Mouse (Mus musculus) heart, embryonic 13.5 days (tissue): ENCODE results near the gene Dkkl1. TPM values are rescaled to one million over a fixed set of nuclear protein-coding genes. Genes with fewer than 3 reads are reported as not detected.
"Not testable (repeated sequence)": the region's sequence is repeated elsewhere in the genome, so short reads cannot be mapped to it uniquely, and the experiment has no call there.

Source experiments
- ATAC-seq: fragments of 200-750 bp; cut with Nextera tagmentation; 2 replicates; pipeline ENCODE4 v1.8.0; 2017; ENCODE audit warnings: moderate TSS enrichment; ENCODE audit not compliant: insufficient number of reproducible peaks, low FRiP score, low TSS enrichment; ENCODE audit errors: extremely low read depth
- H3K27ac ChIP-seq: fragments of 300-500 bp; sonication (generic); replicated peaks from 2 replicates; pipeline ENCODE4 v1.5.1; 2015; ENCODE audit warnings: moderate library complexity, mild to moderate bottlenecking, inconsistent platforms
- H3K27me3 ChIP-seq: fragments of 300-500 bp; sonication (generic); replicated peaks from 2 replicates; pipeline ENCODE4 v1.6.1; 2015; ENCODE audit warnings: mild to moderate bottlenecking, inconsistent platforms
- H3K36me3 ChIP-seq: fragments of 300-500 bp; sonication (generic); 2 replicates; pipeline ENCODE4 v1.6.1; 2015; ENCODE audit warnings: mild to moderate bottlenecking, inconsistent platforms
- H3K4me1 ChIP-seq: fragments of 300-500 bp; sonication (generic); 2 replicates; pipeline ENCODE4 v1.6.1; 2015; ENCODE audit warnings: inconsistent platforms
- H3K4me2 ChIP-seq: fragments of 300-500 bp; sonication (generic); 2 replicates; pipeline ENCODE4 v1.6.1; 2015; ENCODE audit warnings: inconsistent platforms, mild to moderate bottlenecking, moderate library complexity
- H3K4me3 ChIP-seq: fragments of 300-500 bp; sonication (generic); 2 replicates; pipeline ENCODE4 v1.5.1; 2015; ENCODE audit warnings: moderate library complexity, mild to moderate bottlenecking, inconsistent platforms
- H3K9ac ChIP-seq: fragments of 300-500 bp; sonication (generic); 2 replicates; pipeline ENCODE4 v1.6.1; 2015; ENCODE audit warnings: inconsistent platforms, mild to moderate bottlenecking, moderate library complexity
- H3K9me3 ChIP-seq: fragments of 300-500 bp; sonication (generic); 2 replicates; pipeline ENCODE4 v1.6.1; 2016; ENCODE audit warnings: inconsistent platforms
- WGBS: fragments of 180-500 bp; shearing (Covaris S2); methylation state at CpG from one replicate; pipeline ENCODE4 v1.1.7; 2015; ENCODE audit warnings: mixed read lengths; 5-methylcytosine and 5-hydroxymethylcytosine counted together
- polyA plus RNA-seq: library from polyadenylated mRNA; unstranded; fragments of >200 nt; fragmentation: Nextera tagmentation; extraction: Ambion mirVana; gene quantifications from 2 replicates; pipeline ENCODE4 v1.2.1, GENCODE M21; 2015

Dkkl1 gene
- polyA plus RNA-seq, 1 experiment from 2014 or later: 1.7 TPM

DNA sequence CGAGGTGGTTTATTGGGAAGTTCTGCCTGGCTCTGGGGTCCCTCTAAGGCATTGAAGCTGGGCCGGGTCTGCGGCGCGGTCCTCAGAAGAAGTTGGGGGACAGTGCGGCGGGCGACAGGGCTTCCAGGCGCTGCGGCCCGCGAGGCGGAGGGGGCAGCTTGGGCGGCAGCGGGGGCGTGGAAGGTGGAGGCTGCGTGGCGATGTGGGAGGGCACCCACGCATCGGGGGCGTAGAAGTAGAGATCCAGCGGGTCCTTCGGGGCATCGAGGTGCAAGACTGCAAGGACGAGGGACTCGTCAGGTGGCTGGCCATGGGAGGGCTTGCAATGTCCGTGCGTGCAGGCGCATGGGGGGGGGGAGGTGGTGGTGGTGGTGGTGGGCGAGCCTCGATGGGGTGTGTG is 35.6 kb downstream of the Dkkl1 start:
- H3K36me3 ChIP-seq: no peaks in the 10 kb centered on the region
- 4% methylated on average over 31 of the region's 31 CpGs for WGBS
- peaks cover 21% of the 10 kb centered on the region for H3K4me1 ChIP-seq
- peaks cover 97% of the 10 kb centered on the region for H3K27me3 ChIP-seq
- H3K4me3 ChIP-seq: peak overlapping the region; percentile 34
- no peak overlapping the region for H3K27ac ChIP-seq
- ATAC-seq: no peak
- H3K9ac ChIP-seq: peak overlapping the region; percentile 40; the same call in 1 of the 2 replicates
- H3K4me2 ChIP-seq: peak overlapping the region; percentile 56
- H3K9me3 ChIP-seq: peaks cover 11% of the 10 kb centered on the region; the same call in 1 of the 2 replicates

DNA sequence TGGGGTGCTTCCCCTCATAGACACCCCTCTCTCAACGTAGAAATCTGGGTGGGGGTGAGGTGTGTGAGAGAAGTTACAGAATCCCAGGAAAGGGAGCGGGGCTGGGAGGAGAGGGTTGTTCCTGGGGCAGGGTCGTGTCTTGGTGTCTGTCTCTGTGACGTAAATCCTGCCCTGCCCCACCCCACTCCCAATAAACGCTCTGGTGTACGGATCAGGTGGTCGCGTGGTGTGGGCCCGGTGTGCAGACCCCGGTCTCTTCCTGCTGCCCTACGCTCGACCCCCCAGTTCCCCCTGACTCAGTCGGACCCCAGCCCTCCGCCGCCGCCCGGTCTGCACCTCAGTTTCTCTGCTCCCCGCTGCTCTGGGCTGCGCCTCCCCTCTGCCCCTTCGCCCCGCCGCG is 36.0 kb downstream of the Dkkl1 start:
- Histone ChIP-seq H3K4me3 (peak overlapping the region; percentile 34), H3K4me2 (peak overlapping the region; percentile 56), H3K36me3 (no peaks in the 10 kb centered on the region), H3K27ac (no peak overlapping the region), H3K4me1 (peaks cover 16% of the 10 kb centered on the region), H3K9ac (peak overlapping the region; percentile 40; the same call in 1 of the 2 replicates), H3K9me3 (peaks cover 15% of the 10 kb centered on the region), H3K27me3 (peaks cover 97% of the 10 kb centered on the region)
- WGBS: 2% methylated on average over 23 of the region's 23 CpGs
- ATAC-seq: no peak

DNA sequence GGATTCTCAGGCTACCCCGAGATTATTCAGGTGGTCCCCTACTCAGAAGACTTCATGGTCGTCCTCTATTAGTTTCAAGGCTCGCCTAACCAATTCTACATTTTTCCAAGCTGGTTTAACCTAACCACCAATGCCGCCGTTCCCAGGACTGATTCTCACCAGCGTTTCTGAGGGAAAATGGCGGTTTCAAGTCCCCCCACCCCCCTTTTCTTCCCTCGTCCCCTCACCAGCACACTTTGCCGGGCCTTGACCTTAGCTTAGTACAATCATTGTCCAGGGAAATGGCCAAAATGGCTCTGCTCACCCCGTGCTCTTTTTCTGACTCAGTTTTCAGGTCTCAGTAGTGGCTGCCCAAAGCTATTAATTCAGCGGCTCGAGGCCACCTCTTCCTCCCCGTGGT is 36.5 kb downstream of the Dkkl1 start:
- Histone ChIP-seq H3K4me2 (no peak overlapping the region), H3K27ac (no peak overlapping the region), H3K36me3 (no peaks in the 10 kb centered on the region), H3K9me3 (peaks cover 21% of the 10 kb centered on the region), H3K4me1 (peaks cover 11% of the 10 kb centered on the region), H3K27me3 (peaks cover 95% of the 10 kb centered on the region), H3K9ac (no peak overlapping the region), H3K4me3 (no peak overlapping the region)
- WGBS: 5% methylated on average over 13 of the region's 13 CpGs
- ATAC-seq: no peak

DNA sequence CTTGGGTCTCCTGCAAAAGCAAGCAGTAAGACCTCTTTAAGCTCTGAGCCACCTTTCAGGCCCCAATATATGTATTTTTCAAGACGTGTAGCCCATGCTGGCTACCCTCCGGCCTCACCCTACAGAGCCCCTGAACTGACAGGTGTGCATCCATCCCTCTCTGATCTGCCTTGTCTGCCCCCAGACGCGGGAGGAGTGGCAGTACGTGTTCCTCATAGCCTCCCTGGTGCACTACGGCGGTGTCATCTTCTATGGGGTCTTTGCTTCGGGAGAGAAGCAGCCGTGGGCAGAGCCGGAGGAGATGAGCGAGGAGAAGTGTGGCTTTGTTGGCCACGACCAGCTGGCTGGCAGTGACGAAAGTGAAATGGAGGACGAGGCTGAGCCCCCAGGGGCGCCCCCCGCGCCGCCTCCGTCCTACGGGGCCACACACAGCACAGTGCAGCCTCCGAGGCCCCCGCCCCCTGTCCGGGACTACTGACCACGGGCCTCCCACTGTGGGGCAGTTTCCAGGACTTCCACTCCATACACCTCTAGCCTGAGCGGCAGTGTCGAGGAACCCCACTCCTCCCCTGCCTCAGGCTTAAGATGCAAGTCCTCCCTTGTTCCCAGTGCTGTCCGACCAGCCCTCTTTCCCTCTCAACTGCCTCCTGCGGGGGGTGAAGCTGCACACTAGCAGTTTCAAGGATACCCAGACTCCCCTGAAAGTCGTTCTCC is 37.2 kb downstream of the Dkkl1 start:
- Histone ChIP-seq H3K27me3 (peaks cover 95% of the 10 kb centered on the region), H3K4me1 (peaks cover 11% of the 10 kb centered on the region), H3K9me3 (peaks cover 27% of the 10 kb centered on the region), H3K36me3 (peaks cover 6% of the 10 kb centered on the region; the same call in 1 of the 2 replicates), H3K4me2 (peak overlapping the region; percentile 33; the same call in 1 of the 2 replicates), H3K27ac (no peak overlapping the region), H3K9ac (0 out of 2 replicates have a peak overlapping the region, but pooled peaks have one; percentile 13), H3K4me3 (peak overlapping the region; percentile 13; the same call in 1 of the 2 replicates)
- ATAC-seq: no peak
- WGBS: 3% methylated on average over 29 of the region's 29 CpGs

DNA sequence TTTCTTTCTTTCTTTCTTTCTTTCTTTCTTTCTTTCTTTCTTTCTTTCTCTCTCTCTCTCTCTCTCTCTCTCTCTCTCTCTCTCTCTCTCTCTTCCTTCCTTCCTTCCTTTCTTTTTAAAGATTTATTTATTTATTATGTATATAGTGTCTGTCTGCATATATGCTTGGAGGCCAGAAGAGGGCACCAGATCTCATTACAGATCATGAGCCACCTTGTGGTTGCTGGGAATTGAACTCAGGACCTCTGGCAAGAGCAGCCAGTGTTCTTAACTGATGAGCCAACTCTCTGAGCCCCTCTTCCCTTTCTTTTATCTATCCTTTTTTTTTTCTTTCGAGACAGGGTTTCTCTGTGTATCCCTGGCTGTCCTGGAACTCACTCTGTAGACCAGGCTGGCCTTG is 38.2 kb downstream of the Dkkl1 start:
- ATAC-seq, H3K4me3 ChIP-seq: not testable (repeated sequence)
- 46% methylated on average over 1 of the region's 1 CpGs for WGBS

DNA sequence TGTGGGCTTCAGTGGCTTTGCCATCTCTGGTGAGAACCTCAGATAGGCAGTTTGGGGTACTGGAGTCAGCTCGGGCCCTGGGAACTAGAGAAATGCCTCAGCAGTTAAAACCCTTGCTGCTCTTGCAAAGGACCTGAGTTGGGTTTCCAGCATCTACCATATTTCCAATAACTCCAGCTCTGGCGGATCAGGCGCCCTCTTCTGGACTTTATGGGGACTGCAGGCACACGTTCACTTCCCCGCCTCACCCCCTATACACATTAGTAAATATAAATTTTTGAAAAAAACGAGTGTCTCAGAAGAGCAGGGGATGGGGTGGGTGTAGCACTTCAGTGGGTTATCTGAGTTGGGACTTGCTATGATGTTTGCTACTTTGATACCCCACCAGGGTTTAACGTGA is 39.0 kb downstream of the Dkkl1 start:
- Histone ChIP-seq H3K4me1 (peaks cover 11% of the 10 kb centered on the region), H3K9me3 (peaks cover 39% of the 10 kb centered on the region), H3K9ac (no peak overlapping the region), H3K27me3 (peaks cover 95% of the 10 kb centered on the region), H3K4me3 (no peak overlapping the region), H3K4me2 (no peak overlapping the region), H3K36me3 (peaks cover 13% of the 10 kb centered on the region), H3K27ac (no peak overlapping the region)
- ATAC-seq: no peak
- WGBS: 51% methylated on average over 7 of the region's 7 CpGs

More for the DNA sequence above, 38.2 kb downstream of the Dkkl1 start:
- H3K36me3 ChIP-seq: peaks cover 13% of the 10 kb centered on the region
- H3K9ac ChIP-seq, H3K27ac ChIP-seq, H3K4me2 ChIP-seq: not testable (repeated sequence)
- H3K27me3 ChIP-seq: peaks cover 95% of the 10 kb centered on the region
- peaks cover 37% of the 10 kb centered on the region for H3K9me3 ChIP-seq
- H3K4me1 ChIP-seq: peaks cover 11% of the 10 kb centered on the region

DNA sequence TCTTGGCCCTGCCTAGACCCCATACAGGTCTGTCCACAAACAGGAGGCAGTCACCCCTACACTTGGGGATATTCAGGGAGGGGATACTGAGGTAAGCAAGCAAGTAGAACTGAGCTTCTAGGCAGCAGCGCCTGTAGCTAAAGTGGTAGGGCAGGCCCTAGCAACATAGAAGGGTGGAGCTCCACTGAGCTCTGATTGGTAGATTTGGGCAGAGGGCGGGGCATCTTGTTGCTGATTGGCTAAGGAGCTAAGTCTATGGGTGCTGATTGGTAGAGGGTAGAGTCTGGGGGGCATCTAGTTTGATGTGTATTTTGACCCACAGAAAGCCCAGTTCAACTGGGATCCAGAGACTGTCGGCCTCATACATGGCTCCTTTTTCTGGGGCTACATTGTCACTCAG is 42.5 kb downstream of the Dkkl1 start:
- 81% methylated on average over 3 of the region's 3 CpGs for WGBS
- Histone ChIP-seq H3K27me3 (peaks cover 95% of the 10 kb centered on the region), H3K4me2 (no peak overlapping the region), H3K4me1 (peaks cover 9% of the 10 kb centered on the region), H3K27ac (no peak overlapping the region), H3K9me3 (peaks cover 39% of the 10 kb centered on the region), H3K9ac (no peak overlapping the region), H3K36me3 (peaks cover 13% of the 10 kb centered on the region), H3K4me3 (no peak overlapping the region)
- ATAC-seq: no peak

DNA sequence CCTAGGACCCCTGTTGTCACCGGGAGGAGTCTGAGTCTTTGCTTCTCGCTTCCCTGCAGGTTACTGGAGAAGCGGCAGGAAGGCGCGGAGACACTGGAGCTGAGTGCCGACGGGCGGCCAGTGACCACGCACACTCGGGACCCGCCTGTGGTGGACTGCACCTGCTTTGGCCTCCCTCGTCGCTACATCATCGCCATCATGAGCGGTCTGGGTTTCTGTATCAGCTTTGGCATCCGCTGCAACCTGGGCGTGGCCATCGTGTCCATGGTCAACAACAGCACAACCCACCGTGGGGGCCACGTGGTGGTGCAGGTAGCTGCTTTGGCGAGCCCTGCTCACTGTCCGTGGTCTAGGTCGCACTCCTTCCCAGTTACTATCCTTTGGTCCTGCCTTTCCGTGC is 43.3 kb downstream of the Dkkl1 start:
- WGBS: 6% methylated on average over 24 of the region's 24 CpGs
- Histone ChIP-seq H3K9me3 (peaks cover 39% of the 10 kb centered on the region), H3K27me3 (peaks cover 95% of the 10 kb centered on the region), H3K4me3 (no peak overlapping the region), H3K9ac (no peak overlapping the region), H3K4me2 (no peak overlapping the region), H3K4me1 (peaks cover 16% of the 10 kb centered on the region), H3K36me3 (peaks cover 13% of the 10 kb centered on the region), H3K27ac (no peak overlapping the region)
- ATAC-seq: no peak

DNA sequence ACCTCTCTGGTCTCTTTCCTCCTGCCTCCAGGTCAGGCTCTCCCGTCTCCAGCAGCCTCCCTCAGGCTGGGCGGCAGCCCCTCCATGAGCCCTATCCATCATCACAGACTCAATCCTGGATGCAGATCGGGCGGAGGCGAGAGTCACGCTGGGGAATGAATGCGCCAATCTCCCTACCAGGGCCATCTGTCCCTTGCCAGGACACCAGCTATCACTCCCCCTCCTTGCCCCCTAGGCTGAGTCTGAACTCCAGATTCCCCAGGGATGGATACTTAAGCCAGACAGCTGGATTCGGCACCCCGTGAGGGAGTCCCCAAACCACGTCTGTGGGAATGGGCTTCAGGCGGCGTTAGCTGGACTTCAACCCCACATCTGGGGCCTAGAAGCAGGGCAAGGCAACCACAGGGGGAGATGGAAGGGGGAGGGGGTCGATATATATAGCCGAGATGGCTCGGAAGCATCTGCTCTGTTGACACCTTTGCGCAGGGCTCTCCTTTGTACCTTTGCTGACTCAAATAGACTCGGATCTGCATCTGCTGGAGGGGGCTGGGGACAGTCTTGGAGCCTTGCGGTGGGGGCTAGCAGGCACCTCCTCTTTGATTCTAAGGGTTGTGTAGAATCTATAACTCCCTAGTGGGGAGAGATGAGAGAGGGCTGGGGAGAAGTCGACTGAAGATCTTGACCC is 44.0 kb downstream of the Dkkl1 start:
- Histone ChIP-seq H3K4me2 (no peak overlapping the region), H3K27me3 (peaks cover 97% of the 10 kb centered on the region), H3K9ac (no peak overlapping the region), H3K27ac (no peak overlapping the region), H3K36me3 (peaks cover 13% of the 10 kb centered on the region), H3K4me1 (peaks cover 16% of the 10 kb centered on the region), H3K4me3 (no peak overlapping the region; the same call in 1 of the 2 replicates), H3K9me3 (peaks cover 39% of the 10 kb centered on the region)
- ATAC-seq: no peak
- 4% methylated on average over 19 of the region's 19 CpGs for WGBS

DNA sequence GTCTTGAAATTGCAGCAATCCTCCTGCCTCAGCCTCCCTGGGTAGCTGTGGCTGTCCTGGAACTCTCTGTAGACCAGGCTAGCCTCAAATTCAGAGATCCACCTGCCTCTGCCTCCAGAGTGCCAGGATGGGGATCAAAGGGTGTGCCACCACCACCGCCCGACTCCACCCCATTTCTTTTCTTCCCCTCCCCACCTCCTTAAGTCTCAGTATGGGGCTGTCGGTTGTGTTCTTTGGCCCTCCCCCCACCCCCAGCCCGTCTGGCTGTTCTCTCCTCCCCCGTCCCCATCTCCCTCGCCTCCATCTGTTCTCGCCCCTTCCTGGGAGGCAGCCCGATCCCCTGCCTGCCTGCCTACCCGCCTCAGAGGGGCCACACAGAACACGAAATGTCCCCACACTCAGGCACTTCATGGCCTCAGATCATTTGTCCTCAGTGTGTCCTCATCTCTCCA is 45.0 kb downstream of the Dkkl1 start:
- no peak overlapping the region for H3K4me2 ChIP-seq
- H3K4me3 ChIP-seq: no peak overlapping the region
- H3K36me3 ChIP-seq: peaks cover 13% of the 10 kb centered on the region
- peaks cover 33% of the 10 kb centered on the region for H3K9me3 ChIP-seq
- ATAC-seq: no peak
- H3K27me3 ChIP-seq: peaks cover 95% of the 10 kb centered on the region
- WGBS: 16% methylated on average over 10 of the region's 10 CpGs
- H3K9ac ChIP-seq: no peak overlapping the region
- peaks cover 24% of the 10 kb centered on the region for H3K4me1 ChIP-seq
- H3K27ac ChIP-seq: no peak overlapping the region

DNA sequence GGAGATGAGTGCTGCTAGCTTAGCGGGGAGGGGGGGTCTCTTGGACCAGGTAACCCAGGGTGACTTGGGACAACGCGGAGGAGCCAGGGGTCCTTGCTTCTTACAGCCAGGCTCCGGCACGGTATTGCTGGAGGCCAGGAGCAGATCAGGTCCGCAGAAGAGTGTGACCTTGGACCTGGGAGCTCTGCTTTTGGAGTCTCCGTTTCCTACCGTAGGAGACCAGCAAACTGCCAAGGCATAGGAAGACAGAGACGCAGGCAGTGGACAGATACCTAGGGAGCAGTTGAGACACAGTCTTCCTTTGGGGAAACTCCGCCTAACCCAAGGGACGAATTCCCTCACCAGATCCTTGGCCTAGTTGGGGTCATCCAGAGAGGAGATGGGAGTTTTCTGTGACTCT is 46.2 kb downstream of the Dkkl1 start:
- no peak for ATAC-seq
- Histone ChIP-seq H3K9me3 (peaks cover 21% of the 10 kb centered on the region), H3K27me3 (peaks cover 83% of the 10 kb centered on the region), H3K4me3 (no peak overlapping the region), H3K36me3 (peaks cover 16% of the 10 kb centered on the region), H3K4me1 (peaks cover 24% of the 10 kb centered on the region), H3K9ac (no peak overlapping the region), H3K27ac (no peak overlapping the region), H3K4me2 (no peak overlapping the region)
- 45% methylated on average over 11 of the region's 11 CpGs for WGBS
